Mouse (Mus musculus) heart, adult 2 months (tissue): ENCODE results near the gene Atp1a1. TPM values are rescaled to one million over a fixed set of nuclear protein-coding genes. Genes with fewer than 3 reads are reported as not detected.

Experiments used
- DNase-seq, 2 experiments: peaks; one replicate each; pipeline ENCODE4 v3.0.0; 2021
- H3K27ac ChIP-seq: fragments of 200-600 bp; 2 replicates; pipeline ENCODE4 v1.8.1; 2022
- H3K27me3 ChIP-seq: fragments of 200-500 bp; 2 replicates; pipeline ENCODE4 v1.6.1; 2012; ENCODE audit warnings: mild to moderate bottlenecking, low read length, inconsistent platforms, mixed read lengths; ENCODE audit not compliant: control insufficient read depth, insufficient read depth
- H3K36me3 ChIP-seq: fragments of 200-500 bp; 2 replicates; pipeline ENCODE4 v1.6.1; 2012; ENCODE audit warnings: low read length, inconsistent platforms; ENCODE audit not compliant: control insufficient read depth, insufficient read depth
- H3K4me1 ChIP-seq: fragments of 200-500 bp; 2 replicates; pipeline ENCODE4 v1.6.1; 2011; ENCODE audit warnings: low read length; ENCODE audit not compliant: control insufficient read depth, insufficient read depth
- H3K4me3 ChIP-seq: fragments of 200-600 bp; 2 replicates; pipeline ENCODE4 v1.8.1; 2022
- H3K79me2 ChIP-seq: fragments of 200-500 bp; replicated peaks from 2 replicates; pipeline ENCODE4 v1.6.1; 2012; ENCODE audit warnings: mild to moderate bottlenecking, inconsistent platforms, low read length, moderate library complexity, mixed read lengths; ENCODE audit not compliant: control insufficient read depth, insufficient read depth
- H3K9ac ChIP-seq: fragments of 200-500 bp; 2 replicates; pipeline ENCODE4 v1.6.1; 2012; ENCODE audit warnings: low read depth, mild to moderate bottlenecking, control low read depth, inconsistent platforms, low read length, mixed read lengths
- CTCF ChIP-seq: fragments of 200-600 bp; IDR thresholded peaks from 2 replicates; pipeline ENCODE4 v1.8.1; 2022; ENCODE audit warnings: antibody characterized with exemption, mild to moderate bottlenecking, moderate library complexity
- EP300 ChIP-seq: fragments of 200-500 bp; IDR thresholded peaks from 2 replicates; pipeline ENCODE4 v1.6.1; 2011; ENCODE audit warnings: low read depth, low read length, control low read depth; ENCODE audit not compliant: insufficient read depth
- POLR2A ChIP-seq: fragments of 200-500 bp; IDR thresholded peaks from 2 replicates; pipeline ENCODE4 v1.6.1; 2011; ENCODE audit warnings: mild to moderate bottlenecking, low read depth, low read length, control low read depth; ENCODE audit not compliant: insufficient read depth
- WGBS: fragments of 180-500 bp; shearing (Covaris S2); methylation state at CpG from one replicate; pipeline ENCODE4 v1.1.7; 2018; 5-methylcytosine and 5-hydroxymethylcytosine counted together
- intact Hi-C: fragments of 180-260 bp; cut with DNase I; formaldehyde crosslinking; loops from one replicate; pipeline ENCODE4 v1.15.1; 2025
- polyA plus RNA-seq: library from polyadenylated mRNA; depleted of rRNA; stranded (reverse); fragments of >200 nt; gene quantifications from 2 replicates; pipeline ENCODE4 v1.2.3, GENCODE M21; 2012
- total RNA-seq, 2 experiments: library from RNA; stranded (reverse); gene quantifications; 2 replicates each; pipeline ENCODE4 v1.2.3; 2021

The Atp1a1 gene
- total and polyA plus RNA-seq, 3 experiments, result 523 to 832 (median 800) TPM

- TF ChIP-seq POLR2A, result no peak
- no peak for TF ChIP-seq CTCF
- TF ChIP-seq EP300, result no peak
- intact Hi-C loops, result no loop called here
- Histone ChIP-seq H3K27ac (no peak overlapping the region), H3K4me1 (no peaks in the 10 kb centered on the region), H3K4me3 (no peak overlapping the region), H3K9ac (no peak overlapping the region), H3K79me2 (no peaks in the 10 kb centered on the region), H3K36me3 (no peaks in the 10 kb centered on the region), H3K27me3 (no peaks in the 10 kb centered on the region)
- 82% methylated on average over 6 of the region's 6 CpGs for WGBS
- DNase-seq, result no peak
These were observed 33.6 kb downstream of the Atp1a1 start for GRCm38 (mm10) chr3:101570747-101571514.

GRCm38 (mm10) chr3:101570246-101570645, 34.2 kb downstream of the Atp1a1 start:
- H3K36me3 ChIP-seq, result no peaks in the 10 kb centered on the region
- H3K27me3 ChIP-seq, result no peaks in the 10 kb centered on the region
- no peak overlapping the region for H3K27ac ChIP-seq
- H3K4me1 ChIP-seq, result no peaks in the 10 kb centered on the region
- DNase-seq, result no peak
- no peak overlapping the region for H3K4me3 ChIP-seq
- no peak for TF ChIP-seq EP300
- TF ChIP-seq POLR2A, result no peak
- 81% methylated on average over 3 of the region's 3 CpGs for WGBS
- no peak overlapping the region for H3K9ac ChIP-seq
- intact Hi-C loops, result no loop called here
- no peaks in the 10 kb centered on the region for H3K79me2 ChIP-seq

- WGBS, result 55% methylated on average over 4 of the region's 4 CpGs
- H3K27ac ChIP-seq, result no peak overlapping the region
- TF ChIP-seq CTCF (no peak), EP300 (0 out of 2 replicates have a peak, but pooled peaks have one; percentile 35)
- no peaks in the 10 kb centered on the region for H3K27me3 ChIP-seq
- no peak overlapping the region for H3K9ac ChIP-seq
- peak in 1 of 2 experiments; percentile 44 for DNase-seq
- intact Hi-C loops, result no loop called here
- no peaks in the 10 kb centered on the region for H3K4me1 ChIP-seq
- H3K4me3 ChIP-seq, result no peak overlapping the region
- H3K36me3 ChIP-seq, result no peaks in the 10 kb centered on the region
- H3K79me2 ChIP-seq, result no peaks in the 10 kb centered on the region
These were observed 35.9 kb downstream of the Atp1a1 start for GRCm38 (mm10) chr3:101568627-101569026.

- Histone ChIP-seq H3K4me1 (peaks cover 1% of the 10 kb centered on the region; the same call in 1 of the 2 replicates), H3K27me3 (no peaks in the 10 kb centered on the region), H3K36me3 (no peaks in the 10 kb centered on the region), H3K9ac (no peak overlapping the region), H3K4me3 (no peak overlapping the region), H3K27ac (no peak overlapping the region), H3K79me2 (no peaks in the 10 kb centered on the region)
- intact Hi-C loops, result no loop called here
- DNase-seq, result no peak
- WGBS, result 98% methylated on average over 2 of the region's 2 CpGs
- TF ChIP-seq POLR2A, result no peak
- TF ChIP-seq CTCF, result no peak
- TF ChIP-seq EP300, result no peak
These were observed 40.5 kb downstream of the Atp1a1 start for GRCm38 (mm10) chr3:101564011-101564410.

GRCm38 (mm10) chr3:101562510-101563209, 41.8 kb downstream of the Atp1a1 start:
- H3K79me2 ChIP-seq, result no peaks in the 10 kb centered on the region
- no peak for DNase-seq
- H3K4me1 ChIP-seq, result peaks cover 1% of the 10 kb centered on the region; the same call in 1 of the 2 replicates
- whole genome bisulfite sequencing, result 37% methylated on average over 10 of the region's 10 CpGs
- intact Hi-C loops, result no loop called here
- H3K36me3 ChIP-seq, result no peaks in the 10 kb centered on the region
- peak overlapping the region; percentile 26 for H3K27ac ChIP-seq
- TF ChIP-seq EP300 (no peak), POLR2A (no peak), CTCF (no peak)
- H3K9ac ChIP-seq, result no peak overlapping the region
- no peak overlapping the region for H3K4me3 ChIP-seq
- H3K27me3 ChIP-seq, result no peaks in the 10 kb centered on the region

GRCm38 (mm10) chr3:101561948-101562347, 42.5 kb downstream of the Atp1a1 start:
- no peaks in the 10 kb centered on the region for H3K79me2 ChIP-seq
- intact Hi-C loops, result no loop called here
- H3K27ac ChIP-seq, result no peak overlapping the region
- no peak overlapping the region for H3K9ac ChIP-seq
- no peak for DNase-seq
- H3K4me3 ChIP-seq, result no peak overlapping the region
- H3K27me3 ChIP-seq, result no peaks in the 10 kb centered on the region
- 93% methylated on average over 5 of the region's 5 CpGs for WGBS
- no peaks in the 10 kb centered on the region for H3K36me3 ChIP-seq
- peaks cover 1% of the 10 kb centered on the region; the same call in 1 of the 2 replicates for H3K4me1 ChIP-seq
- TF ChIP-seq EP300, result no peak
- TF ChIP-seq POLR2A, result no peak
- no peak for TF ChIP-seq CTCF
